Mouse (Mus musculus) thymus, postnatal 36 days (tissue): ENCODE results near the gene Nuak2.
"Not testable (repeated sequence)": the region's sequence is repeated elsewhere in the genome, so short reads cannot be mapped to it uniquely, and the experiment has no call there.

Experiments
- DNase-seq, 2 experiments: peaks; one replicate each; pipeline ENCODE4 v3.0.0; 2022; ENCODE audit warnings: mixed read lengths in 2 of 2

Gene Nuak2

DNA sequence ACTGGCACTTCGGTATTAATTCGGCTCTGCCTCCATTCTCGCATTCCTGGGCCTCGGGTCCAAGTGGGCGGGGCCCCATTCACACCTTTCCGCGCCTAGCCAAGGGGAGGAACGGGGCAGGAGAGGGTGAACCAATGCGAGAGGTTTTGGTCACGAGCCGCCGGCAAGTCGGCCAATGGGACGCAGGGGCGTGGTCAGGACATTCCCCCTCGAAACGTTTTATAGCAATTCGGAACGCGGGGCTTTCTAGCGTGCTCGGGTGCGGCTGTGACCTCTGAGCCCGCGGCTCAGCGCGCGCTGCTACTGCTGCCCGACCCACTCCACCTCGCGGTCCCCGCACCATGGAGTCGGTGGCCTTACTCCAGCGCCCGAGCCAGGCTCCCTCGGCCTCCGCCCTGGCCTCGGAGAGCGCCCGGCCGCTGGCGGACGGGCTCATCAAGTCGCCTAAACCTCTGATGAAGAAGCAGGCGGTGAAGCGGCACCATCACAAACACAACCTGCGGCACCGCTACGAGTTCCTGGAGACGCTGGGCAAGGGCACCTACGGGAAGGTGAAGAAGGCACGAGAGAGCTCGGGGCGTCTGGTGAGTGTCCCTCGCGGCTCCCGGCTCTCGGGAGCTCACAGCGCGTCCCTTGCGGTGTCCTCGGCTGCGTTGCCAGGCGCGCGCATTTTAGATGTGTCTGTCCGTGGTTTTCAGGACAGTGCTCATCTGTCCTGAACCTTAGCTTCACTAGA lies at the start of gene Nuak2:
Nuak2 (plus strand) TSS at position 238 of the 736 bp plus-strand sequence.
- peak; percentile 80 to 87 for DNase-seq

DNA sequence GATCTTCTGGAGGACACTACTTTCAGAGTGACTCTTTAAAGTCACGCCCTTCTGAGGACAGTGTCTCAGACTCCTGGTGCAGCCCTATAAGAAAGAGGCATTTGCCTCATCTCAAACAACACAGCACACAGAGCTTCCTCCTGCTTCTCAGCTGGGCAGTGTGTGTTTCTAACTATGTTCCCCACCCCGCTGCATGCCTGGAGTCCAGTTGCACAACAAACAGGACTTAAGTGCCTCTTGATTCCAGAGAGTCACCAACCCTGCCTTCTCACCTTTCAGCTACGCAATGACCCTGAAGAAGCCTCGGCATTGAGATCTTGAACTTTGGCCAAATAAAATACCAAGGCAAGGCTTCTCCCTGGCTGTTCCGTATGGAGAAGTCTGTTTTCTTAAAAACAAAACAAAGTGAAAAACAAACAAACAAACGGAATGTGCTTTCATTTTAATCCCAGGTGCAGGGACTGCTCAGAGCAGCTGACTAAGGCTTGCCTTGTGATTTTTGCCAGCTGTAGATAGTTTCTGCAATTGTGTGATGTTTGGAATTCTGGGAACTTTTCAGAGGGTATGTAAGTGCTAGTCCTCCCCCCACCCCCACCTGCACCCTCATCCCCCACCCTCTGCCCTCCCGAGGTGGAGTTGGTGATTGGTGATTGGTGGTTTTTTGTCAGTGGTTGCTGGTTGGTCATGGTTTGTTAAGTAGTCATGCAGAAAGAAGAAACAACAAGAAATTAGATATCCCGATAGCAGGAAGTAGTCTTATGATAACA lies 49.0 kb upstream of the Nuak2 start:
- no peak for DNase-seq

DNA sequence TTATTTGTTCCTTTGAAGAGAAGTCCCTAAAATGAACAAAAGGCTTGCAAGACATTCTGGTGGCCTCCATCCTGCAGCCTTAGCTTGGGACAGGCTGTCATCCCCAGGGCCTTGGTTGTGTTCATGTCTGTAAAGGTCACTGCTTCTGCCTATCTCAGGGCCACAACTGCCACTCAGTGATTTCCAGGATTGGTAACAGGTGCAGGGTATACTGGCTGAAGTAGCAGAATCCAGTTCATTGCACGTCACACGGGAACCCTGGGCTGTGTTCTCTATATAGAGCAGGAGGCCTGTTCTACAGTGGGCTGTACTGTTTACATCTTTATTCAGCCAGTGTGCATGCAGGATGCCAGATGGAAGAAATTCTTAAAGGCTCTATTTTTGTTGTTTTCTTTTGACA lies 48.0 kb upstream of the Nuak2 start:
- DNase-seq, result no peak

DNA sequence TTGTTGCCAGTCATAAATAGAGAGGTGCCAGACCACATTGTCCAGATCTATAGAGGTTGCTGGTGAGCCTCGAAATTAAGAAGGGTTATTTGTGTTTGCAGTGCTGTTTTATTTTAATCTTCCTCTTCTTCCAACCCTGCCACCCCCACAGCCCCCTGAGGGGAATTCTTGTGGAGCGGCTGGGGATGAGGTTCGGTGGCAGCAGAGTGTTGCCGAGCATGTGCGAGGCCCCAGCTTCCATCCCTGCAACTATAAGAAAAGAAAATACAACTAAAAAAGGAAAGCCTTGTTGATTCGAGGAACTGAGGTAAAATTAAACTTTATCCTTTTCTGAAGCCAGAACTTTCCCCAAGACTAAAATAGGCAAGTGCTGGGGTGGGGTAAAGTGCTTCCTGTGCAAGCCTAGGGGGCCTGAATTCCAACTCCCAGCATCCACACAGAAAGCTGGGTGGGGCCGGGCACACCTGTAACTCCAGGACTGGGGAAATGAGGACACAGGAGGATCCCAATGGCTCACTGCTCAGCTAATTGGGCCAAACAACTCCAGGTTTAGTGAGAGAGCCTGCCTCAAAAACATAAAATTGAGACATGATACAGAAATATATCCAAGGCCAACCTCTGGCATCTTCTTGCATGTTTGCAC lies 47.4 kb upstream of the Nuak2 start:
- no peak for DNase-seq

DNA sequence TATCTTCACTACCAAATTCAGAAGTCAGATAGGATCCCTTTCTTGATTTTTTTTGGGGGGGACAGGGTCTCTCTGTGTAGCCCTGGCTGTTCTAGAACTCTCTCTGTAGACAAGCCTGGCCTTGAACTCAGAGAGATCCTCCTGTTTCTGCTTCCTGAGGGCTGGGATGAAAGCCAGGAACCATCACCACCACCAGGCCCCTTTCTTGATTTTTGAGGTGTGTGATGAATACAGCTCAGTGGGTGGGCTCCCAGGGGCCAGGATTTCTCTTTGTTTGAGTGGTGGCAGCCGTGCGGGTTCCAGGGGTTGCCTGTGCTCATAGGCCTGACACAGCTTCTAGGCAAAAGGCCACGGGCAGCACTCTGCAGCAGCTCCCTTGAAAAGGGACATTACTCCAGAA lies 44.7 kb upstream of the Nuak2 start:
- DNase-seq, result no peak

DNA sequence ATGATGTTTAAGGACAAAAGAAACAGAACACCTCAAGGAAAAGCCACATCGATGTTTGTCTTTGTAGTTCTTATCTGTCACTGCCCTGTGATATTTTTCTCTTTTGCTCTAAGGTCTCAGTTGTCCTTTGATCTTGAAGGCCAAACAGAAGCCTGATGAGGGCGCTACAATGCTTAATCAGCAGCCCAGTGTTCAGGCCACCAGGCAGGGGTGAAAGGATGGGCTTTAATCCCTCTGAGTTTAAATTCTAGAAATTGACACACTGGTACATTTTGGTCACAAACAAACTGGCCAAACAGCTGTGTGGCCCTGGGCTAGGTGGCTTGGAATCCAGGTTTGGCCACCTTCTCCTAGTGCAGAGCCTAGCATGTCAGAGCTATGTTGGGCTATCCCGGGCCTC lies 39.2 kb upstream of the Nuak2 start:
- DNase-seq, result no peak

DNA sequence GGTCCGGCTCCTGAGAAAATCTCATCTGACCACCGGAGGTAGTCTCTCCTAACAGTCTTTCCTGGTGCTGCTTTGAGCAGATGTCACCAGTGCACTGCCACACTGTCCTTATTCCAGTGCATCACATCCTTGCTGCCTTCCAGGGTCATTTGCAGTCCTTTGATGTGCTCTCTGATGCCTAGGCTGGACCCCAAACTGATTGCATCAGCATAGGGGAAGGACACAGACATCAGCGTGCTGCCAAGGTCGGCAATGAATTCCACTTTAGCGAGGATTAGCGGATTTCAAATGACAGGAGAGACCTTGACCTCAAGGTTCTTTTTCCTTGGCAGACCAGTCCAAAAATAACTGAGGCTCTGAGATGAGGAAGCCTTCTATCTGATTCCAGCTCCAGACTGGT lies 38.8 kb upstream of the Nuak2 start:
- DNase-seq, result no peak

DNA sequence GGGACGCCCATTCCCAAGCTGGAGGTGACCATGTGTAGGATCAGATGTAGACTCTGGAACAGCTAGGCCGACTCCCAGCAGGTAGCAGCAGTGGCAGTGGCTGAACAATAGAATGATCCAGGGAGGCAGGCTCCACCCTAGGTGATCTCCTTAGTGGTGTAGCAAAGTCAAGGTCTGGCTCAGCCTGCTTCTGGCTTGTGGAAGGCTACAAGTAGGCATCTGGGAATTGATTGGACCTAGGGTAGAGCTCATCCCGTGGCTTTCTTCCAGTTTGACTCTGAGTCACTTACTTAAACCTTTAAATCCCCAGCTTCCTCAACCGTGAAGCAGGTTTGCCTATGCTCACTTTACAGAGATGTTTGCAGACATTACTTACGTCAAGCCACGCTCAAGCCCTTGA lies 35.3 kb upstream of the Nuak2 start:
- not testable (repeated sequence) for DNase-seq

DNA sequence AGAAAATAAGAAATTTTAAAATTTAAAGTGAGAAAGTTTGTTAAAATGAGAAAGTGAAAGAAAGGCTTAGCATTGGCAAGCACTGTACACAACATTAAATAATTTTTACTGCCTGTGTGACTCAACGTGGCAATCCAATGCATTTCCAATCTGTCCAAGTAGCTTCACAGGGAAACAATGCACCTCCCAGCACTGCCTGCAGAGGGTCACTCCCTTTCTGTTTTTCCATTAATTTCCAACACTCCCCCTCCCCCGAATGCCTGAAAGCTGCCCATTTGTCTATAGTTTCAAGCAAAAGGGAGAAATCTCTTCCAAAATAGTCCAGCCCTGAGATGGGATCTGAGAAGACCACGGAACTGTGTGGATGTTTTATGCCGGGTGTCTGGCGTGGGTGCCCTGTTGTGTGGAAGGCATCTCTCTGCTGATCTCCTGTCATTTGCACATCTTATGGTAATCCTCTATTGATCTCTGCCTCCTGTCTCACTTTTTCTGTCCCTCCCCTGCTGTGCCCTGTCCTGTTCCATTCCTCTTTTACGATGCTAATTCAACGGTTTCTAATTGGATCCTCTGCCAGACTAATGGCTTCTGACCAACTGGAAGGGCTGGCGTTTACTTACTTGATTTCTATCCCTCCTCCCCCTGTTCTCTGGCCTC lies 34.3 kb upstream of the Nuak2 start:
- DNase-seq, result no peak

DNA sequence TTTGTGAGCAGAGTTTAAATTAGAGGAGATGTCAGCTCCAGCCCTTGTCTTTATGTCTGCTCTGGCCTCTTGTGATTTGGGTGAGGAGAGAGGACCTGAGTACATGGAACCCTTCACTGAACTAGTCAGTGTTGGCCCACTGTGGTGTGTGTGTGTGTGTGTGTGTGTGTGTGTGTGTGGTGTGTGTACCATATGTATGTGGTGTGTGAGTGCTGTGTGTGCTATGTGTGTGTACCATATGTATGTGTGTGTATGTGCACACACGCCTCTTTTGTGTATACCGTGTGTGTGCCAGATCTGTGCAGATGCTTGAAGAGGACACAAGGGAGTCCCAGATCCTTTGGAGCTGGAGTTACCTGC lies 33.8 kb upstream of the Nuak2 start:
- DNase-seq, result no peak

DNA sequence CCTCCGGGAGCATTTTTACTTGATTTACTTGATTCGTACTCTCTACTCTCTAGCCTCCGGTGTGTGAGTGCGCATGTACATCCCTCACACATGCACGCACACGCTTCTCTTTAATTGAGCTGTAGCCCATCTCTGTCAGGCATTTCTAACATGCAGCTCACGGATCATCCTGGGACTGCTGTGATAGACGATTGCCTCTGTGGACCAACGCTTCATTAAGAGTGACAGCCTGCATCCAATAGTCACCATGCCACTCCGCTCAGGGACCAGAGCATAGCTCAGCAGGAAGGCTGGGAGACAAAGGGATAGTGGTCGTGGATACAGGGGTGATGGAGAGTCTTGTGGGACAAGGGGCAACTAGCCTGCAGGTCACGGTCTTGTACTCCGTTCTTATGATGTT lies 32.9 kb upstream of the Nuak2 start:
- DNase-seq, result no peak

DNA sequence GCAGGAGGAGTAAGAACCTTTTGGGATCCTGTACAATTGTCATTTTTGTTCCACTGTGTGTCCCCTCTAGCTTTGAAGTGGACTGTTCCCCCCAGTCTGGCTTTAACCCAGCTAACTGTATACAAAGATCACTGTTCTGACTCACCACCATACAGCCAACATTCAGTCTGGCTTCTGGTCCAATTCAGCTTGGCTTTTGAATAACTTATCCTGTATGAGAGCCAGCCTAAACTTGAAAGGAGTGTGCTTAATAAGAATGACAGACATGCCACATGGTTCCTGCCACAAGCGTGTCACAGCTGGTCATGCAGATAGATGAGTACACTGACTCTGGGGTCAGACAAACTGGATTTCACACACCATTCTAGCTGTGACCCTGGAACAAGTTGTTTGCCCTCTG lies 29.2 kb upstream of the Nuak2 start:
- no peak for DNase-seq

DNA sequence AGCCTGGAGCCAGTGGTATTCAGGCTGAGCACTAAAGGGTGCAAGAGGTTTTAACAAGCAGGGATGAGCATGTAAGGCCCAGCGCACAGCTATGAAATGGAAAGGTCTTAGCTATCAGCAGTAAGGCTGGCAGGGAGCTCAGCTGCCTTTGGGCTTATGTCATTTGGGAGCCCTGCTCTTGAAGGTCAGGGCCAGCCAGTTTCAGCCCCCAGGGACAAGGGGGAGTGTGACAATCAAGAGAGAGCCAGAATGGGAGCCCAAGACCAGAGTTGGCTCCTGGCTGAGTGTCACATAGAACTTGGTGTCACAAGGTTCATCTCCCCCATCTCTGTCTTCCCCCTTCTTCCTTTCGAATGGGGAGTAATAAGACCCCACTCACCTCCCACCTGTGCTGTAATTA lies 28.5 kb upstream of the Nuak2 start:
- no peak for DNase-seq

DNA sequence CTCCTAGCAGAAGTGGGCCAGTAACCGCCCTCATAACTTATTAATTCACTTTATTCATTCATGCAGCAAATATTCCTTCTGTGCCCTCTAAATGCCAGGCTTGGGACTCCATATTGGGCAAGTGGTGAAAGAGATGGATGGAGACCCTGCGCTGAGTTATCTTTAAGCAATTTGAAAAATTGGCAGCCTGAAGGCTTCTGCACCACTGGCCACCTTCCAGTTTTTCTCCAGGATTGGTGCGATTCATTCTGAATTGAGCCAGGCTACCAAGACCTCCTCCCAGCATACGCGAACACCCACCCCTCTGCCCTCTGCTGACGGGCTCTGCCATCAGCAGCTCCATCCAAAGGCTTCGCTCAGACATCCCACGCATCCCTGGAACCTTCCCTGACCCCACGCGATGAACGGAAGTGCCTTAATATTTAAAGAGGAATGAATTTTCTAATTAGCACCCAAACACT lies 27.9 kb upstream of the Nuak2 start:
- no peak for DNase-seq

DNA sequence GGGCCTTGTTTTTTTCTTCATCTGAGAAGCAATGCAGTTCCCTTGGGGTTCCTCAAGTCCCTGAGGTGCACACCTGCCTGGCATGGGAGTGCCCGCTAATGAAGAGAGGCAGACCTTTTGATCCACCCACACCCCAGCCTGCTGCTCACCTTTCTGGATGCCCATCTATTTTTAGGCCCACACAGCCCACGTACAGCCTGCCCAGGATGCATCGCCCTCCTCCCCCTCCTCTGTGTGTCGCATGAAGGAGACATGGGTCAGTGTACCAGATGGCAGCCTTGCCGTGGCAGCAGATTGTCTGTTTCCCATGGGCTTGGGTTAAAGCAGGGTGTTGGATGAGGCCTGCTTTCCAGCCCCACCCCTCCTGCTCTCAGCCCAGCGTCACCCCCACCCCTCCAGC lies 26.0 kb upstream of the Nuak2 start:
- no peak for DNase-seq

DNA sequence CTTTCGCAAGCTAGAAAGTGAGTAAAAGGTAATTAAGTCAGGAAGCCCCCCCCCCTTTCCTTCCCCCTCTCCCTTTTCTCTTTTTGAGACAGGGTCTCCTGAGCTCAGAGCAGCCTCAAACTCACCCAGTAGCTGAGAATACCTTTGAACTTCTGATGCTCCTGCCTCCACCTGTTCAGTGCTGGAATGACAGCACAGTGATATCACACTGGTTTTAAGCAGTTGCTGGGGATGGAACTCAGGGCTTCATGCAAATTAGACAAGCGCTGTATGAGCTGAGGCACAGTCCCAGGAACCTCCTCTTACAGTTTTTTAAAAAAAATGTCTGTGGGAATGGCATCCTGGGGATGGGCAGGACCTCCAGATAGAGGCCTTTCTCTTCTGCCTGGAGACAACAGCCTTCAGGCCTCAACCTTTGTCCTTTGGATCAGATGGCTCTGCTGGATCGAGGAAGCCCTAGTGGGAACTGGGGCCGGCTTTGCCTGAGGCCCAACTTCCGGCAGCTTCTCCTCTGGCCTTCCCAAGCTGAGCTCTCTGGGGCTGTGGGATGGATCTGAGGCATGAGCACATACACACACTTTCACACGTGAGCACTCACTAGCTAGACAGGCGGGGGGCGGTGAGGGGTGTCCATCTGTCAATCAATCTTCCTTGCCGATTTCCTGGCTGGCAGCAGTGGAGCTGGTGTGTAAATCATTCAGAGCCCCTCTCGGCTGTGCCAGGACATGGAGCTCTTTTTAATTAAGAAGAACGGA lies 24.8 kb upstream of the Nuak2 start:
- no peak for DNase-seq

DNA sequence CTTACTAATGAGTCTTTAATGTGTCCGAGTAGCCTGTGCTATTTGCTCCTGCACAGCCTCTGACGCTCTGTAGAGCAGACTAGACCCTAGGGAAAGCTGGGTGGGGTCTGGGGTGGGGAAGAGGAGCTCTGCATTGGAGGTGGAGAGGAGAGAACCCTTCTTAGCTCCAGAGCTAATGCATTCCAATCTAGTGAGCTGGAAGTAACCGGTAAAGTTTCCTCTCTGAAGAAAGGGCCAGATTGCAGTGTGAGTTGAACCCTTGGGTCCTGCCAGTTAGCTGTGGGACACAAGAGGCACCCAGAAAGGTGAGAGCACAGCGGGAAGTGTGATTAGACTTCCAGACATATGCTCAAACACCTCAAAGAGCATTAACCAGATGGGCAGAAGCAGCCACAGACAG lies 24.2 kb upstream of the Nuak2 start:
- DNase-seq, result no peak

DNA sequence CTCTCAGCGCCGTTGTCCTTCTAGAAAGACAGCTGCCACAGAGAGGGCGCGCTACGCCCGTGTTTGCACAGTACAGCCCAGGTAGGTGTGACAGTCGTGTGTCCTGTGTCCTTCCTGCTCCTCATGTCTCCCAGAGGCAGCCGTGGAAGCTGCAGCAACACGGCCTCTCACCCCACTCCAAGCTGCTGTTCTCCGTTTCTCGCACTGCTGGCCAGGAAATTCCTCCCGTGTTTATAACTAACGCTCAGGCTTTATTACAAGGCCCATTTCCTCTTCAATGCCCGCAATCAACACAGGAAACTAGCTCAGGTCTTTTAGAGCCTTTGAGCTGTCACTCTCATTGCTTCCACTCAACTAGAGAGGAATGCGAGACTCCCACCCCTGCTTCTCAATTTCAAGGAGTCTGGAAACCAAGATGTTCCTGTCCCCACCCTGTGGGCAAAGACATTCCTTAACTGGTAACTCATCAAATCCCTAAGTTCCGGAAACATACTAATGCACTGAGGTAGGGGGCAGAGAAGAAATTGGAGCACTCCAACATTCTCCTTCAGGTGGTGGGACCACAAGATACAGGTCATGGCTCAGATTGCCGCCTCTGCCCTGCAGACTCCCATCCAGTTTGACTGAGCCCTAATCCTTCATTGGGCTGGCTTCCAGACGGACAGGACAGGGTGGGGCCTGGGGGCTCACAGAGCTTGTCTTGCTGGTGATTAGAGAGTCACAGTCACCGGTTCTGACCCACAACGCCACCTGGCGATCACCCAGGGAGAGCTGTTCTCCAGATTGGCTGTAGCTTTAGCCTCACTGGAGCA lies 23.4 kb upstream of the Nuak2 start:
- no peak for DNase-seq

DNA sequence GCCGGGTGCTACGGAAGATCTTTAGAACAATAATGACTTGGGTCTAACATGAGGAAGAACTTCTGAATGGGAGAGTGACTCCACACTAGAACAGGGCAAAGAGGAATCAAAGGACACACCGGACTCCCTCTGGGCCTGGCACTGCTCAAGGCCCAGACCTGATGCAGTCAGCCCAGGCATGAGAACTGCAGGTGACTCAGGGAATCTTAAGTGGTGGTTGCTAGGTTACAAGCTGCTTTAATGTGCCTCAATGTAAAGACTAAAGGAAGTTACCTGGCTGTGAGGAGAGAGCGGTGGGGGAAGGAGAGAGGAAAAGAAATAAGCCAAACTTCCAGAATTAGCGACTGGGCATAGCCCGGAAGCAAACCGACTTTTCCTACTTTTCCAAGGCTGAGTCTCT lies 20.4 kb upstream of the Nuak2 start:
- DNase-seq, result no peak

DNA sequence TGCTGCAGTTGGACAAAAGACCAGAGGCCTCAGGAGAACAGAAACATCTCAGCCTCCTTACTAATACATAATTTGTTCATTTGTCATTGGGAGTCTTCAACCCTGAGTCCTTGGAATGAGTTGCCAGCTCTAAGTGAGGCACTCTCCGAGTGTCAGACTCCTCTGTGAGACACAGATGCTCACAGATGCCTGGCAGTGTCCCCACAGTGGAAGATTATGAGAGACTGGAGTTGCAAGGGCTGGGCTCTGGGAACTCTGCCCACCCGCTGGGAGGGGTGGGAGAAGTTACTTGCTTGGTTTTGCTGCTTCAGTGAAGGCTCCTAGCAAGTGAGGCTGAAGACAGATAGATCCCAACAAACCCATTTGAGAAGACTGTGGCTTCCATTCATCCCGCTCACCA lies 19.9 kb upstream of the Nuak2 start:
- DNase-seq, result no peak

DNA sequence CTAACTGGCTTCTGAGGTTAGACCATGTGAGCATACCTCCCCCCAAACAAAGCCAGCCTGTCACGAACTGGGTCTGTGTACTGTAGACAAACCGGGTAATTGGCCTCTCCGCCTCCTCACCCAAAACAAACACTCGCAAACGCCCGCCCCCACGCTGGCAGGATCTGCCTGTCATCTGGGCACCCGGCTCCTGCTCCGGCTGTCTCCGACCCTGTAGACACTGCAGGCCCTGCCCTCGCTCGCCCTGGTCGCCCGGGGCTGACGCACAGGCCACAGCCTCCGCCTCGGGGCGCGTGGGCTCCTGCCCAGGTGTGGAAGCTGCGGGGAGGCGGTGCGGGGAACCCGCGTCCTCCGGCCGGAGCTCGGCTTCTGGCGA lies 17.5 kb upstream of the Nuak2 start, which contains the start of gene Klhdc8a:
Klhdc8a (plus strand) TSS at position 202 of the 376 bp plus-strand sequence.
- no peak for DNase-seq
